ENCODE assay signal across 15 mouse cellular contexts in genomic region chr11:119675546-119675945, GRCm38 (mm10).
"Had no signal": no experiment of that assay in that cellular context is flagged by ENCODE, and none has a peak within 500 bp of the region (broad histone marks: within the 10 kb centered on the region; RNA-seq: fewer than 3 reads in every experiment).

No protein-coding gene starts in this region.

- H3K4me1 ChIP-seq: midbrain, embryonic 12.5 days had no signal

- H3K27ac ChIP-seq: liver, embryonic 14.5 days; midbrain, embryonic 12.5 days; stomach, embryonic 15.5 days had no signal

- ATAC-seq: lung, postnatal 0 days; midbrain, embryonic 16.5 days had no signal

- H3K27me3 ChIP-seq: midbrain, embryonic 12.5 days; stomach, embryonic 15.5 days had no signal

- H3K36me3 ChIP-seq: midbrain, embryonic 12.5 days; stomach, embryonic 15.5 days had no signal

- DNase-seq: kidney, adult 11 months; kidney, adult 9 months; kidney, postnatal 14 days; liver; lung, adult 2 months; lung, postnatal 36 days; right cerebral cortex, postnatal 14 days; thymus, adult 2 months; thymus, postnatal 25 days had no signal

- H3K4me2 ChIP-seq: midbrain, embryonic 12.5 days; stomach, embryonic 15.5 days had no signal

- H3K9ac ChIP-seq: liver, embryonic 14.5 days; midbrain, embryonic 12.5 days; stomach, embryonic 15.5 days had no signal

- H3K4me3 ChIP-seq: left cerebral cortex, adult 2 months; midbrain, embryonic 12.5 days; stomach, embryonic 15.5 days had no signal

- H3K9me3 ChIP-seq: stomach, embryonic 15.5 days had no signal
